Mouse (Mus musculus) heart, postnatal 0 days (tissue): ENCODE results near the gene Skil. TPM values are rescaled to one million over a fixed set of nuclear protein-coding genes. Genes with fewer than 3 reads are reported as not detected.
A peak's percentile ranks its signal among the peaks of the same experiment; 100 is the strongest.

ENCODE experiments used
- ATAC-seq: fragments of 200-750 bp; cut with Nextera tagmentation; 2 replicates; pipeline ENCODE4 v1.8.0; 2017; ENCODE audit warnings: low read depth, moderate number of reproducible peaks, moderate library complexity; ENCODE audit not compliant: insufficient read depth
- DNase-seq: peaks from one replicate; pipeline ENCODE4 v3.0.0-alpha.2; 2016; ENCODE audit warnings: low spot score
- H3K27ac ChIP-seq: fragments of 300-500 bp; sonication (generic); 2 replicates; pipeline ENCODE4 v1.5.1; 2014; ENCODE audit warnings: low read depth, mild to moderate bottlenecking
- H3K27me3 ChIP-seq: fragments of 300-500 bp; sonication (generic); 2 replicates; pipeline ENCODE4 v1.6.1; 2014; ENCODE audit warnings: low read length, mixed read lengths; ENCODE audit not compliant: control insufficient read depth, insufficient read depth
- H3K36me3 ChIP-seq: fragments of 300-500 bp; sonication (generic); replicated peaks from 2 replicates; pipeline ENCODE4 v1.6.1; 2014; ENCODE audit warnings: low read length, mixed read lengths; ENCODE audit not compliant: control insufficient read depth, insufficient read depth
- H3K4me1 ChIP-seq: fragments of 300-500 bp; sonication (generic); 2 replicates; pipeline ENCODE4 v1.6.1; 2014; ENCODE audit warnings: antibody characterized with exemption; ENCODE audit not compliant: control insufficient read depth, insufficient read depth
- H3K4me2 ChIP-seq: fragments of 300-500 bp; sonication (generic); 2 replicates; pipeline ENCODE4 v1.6.1; 2014; ENCODE audit warnings: low read depth, mild to moderate bottlenecking, low read length, moderate library complexity
- H3K4me3 ChIP-seq: fragments of 300-500 bp; sonication (generic); 2 replicates; pipeline ENCODE4 v1.5.1; 2014; ENCODE audit warnings: low read depth, low read length
- H3K9ac ChIP-seq: fragments of 300-500 bp; sonication (generic); replicated peaks from 2 replicates; pipeline ENCODE4 v1.6.1; 2014; ENCODE audit warnings: low read depth, low read length, mixed read lengths
- H3K9me3 ChIP-seq: fragments of 300-500 bp; sonication (generic); replicated peaks from 2 replicates; pipeline ENCODE4 v1.6.1; 2016; ENCODE audit warnings: low read length; ENCODE audit not compliant: control insufficient read depth
- CTCF ChIP-seq: IDR thresholded peaks from 2 replicates; pipeline ENCODE4 v1.5.1; 2016; ENCODE audit warnings: antibody characterized with exemption, control low read depth, low read depth
- EP300 ChIP-seq: IDR thresholded peaks from 2 replicates; pipeline ENCODE4 v1.6.1; 2016; ENCODE audit warnings: antibody characterized with exemption, low read depth
- WGBS: fragments of 180-500 bp; shearing (Covaris S2); extraction: QIAGEN DNeasy Blood & Tissue Kit; methylation state at CpG from one replicate; pipeline ENCODE4 v1.1.7; 2014; 5-methylcytosine and 5-hydroxymethylcytosine counted together
- polyA plus RNA-seq: library from polyadenylated mRNA; unstranded; fragments of >200 nt; fragmentation: Nextera tagmentation; extraction: Ambion mirVana; gene quantifications from 2 replicates; pipeline ENCODE4 v1.2.1, GENCODE M21; 2015
- total RNA-seq: library from RNA; depleted of rRNA; stranded (reverse); fragments of >200 nt; gene quantifications from 2 replicates; pipeline ENCODE4 v1.2.3, GENCODE M21; 2014; ENCODE audit warnings: low replicate concordance

Gene Skil
- total and polyA plus RNA-seq, 2 experiments from 2014 or later, result 10.7 to 13.1 TPM

DNA sequence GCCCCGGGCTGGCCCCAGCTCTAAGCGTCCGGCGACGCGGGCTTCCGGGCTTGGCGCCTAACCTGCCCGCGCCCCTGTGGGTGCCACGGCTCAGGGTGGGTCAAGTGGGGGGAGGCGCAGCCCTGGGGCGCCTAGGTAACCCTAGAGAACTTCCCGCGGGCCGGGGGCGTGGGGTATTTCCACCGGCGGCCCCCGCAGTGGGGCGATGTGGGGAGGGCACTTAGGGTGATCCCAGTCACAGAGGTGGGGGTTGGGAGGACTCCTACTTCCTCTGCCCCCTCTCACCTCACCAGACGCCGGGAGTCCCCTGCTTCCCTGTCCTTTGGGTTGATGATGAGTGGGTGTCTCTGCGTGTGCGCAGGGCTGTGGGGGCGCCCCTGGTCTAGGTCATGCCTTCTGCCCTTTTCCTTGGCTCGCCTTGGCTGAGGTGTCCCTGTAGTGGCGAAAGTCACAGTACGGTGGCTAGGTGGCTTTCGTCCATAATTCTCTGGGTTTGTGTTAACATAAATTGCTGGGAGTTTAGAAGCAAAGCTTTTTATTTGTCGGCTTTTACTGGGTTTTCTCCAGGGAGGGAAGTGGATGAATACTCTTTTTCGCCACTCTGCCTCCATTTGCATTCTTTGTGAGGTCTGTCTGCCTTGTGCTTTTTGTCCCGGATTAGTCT, 765 bp downstream of the Skil start:
- H3K36me3 ChIP-seq, result no peaks in the 10 kb centered on the region
- H3K4me3 ChIP-seq, result peak overlapping the region; percentile 95
- H3K9me3 ChIP-seq, result no peaks in the 10 kb centered on the region
- WGBS, result 1% methylated on average over 30 of the region's 33 CpGs
- H3K27ac ChIP-seq, result peak overlapping the region; percentile 98
- H3K9ac ChIP-seq, result peak overlapping the region; percentile 94
- peak overlapping the region; percentile 82 for H3K4me2 ChIP-seq
- H3K27me3 ChIP-seq, result no peaks in the 10 kb centered on the region
- ATAC-seq (no peak), DNase-seq (peak; percentile 13)
- TF ChIP-seq EP300 (no peak), CTCF (no peak)
- peaks cover 18% of the 10 kb centered on the region for H3K4me1 ChIP-seq

DNA sequence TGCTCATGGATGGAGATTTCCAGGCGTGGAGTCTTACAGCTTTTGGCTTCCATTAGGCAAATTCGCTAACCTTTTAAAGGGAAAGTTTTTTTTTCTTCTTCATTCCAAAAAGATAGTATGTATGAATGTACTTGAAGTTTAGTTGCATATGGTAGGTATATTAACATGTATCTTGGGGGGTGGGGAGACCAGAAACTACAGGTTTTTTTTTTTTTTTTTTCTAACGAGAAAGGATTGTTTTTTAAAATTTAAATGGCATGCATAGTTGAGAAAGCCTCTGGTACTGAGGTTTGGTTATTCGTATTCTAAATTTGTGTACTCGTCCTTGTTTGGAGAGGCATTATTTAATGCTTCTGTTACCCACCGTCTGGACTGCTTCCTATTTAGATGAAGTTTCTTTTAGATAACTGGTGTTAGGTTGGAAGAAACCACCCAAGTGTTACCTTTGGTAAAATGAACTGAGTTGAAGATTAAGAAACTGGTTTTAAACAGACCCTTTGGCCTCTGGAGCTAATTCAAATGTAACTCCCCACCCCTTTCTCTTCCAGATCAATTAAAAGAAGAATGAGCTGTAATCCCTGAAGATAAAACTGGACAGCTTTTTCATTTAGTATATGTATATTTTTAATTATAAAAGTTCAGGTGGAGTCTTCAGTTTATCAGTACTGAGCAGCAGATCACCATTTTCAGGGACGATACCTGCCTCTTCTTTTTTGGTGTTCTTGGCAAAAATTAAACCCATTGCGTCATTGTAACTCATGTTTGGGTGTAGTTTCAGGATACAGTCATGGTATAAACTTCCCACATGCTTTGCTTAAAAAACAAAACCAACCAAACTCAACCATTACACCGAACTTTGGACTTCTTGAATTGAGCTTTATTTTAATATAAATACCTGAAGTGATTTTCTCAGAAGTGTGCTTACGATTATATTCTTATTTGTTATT, 1.6 kb downstream of the Skil start:
- ATAC-seq (no peak), DNase-seq (no peak)
- Histone ChIP-seq H3K4me3 (peak overlapping the region; percentile 95), H3K9me3 (no peaks in the 10 kb centered on the region), H3K4me2 (peak overlapping the region; percentile 82), H3K9ac (peak overlapping the region; percentile 94), H3K27ac (peak overlapping the region; percentile 98), H3K4me1 (peaks cover 22% of the 10 kb centered on the region), H3K36me3 (no peaks in the 10 kb centered on the region), H3K27me3 (no peaks in the 10 kb centered on the region)
- WGBS, result 45% methylated on average over 10 of the region's 10 CpGs
- TF ChIP-seq EP300 (no peak), CTCF (no peak)

DNA sequence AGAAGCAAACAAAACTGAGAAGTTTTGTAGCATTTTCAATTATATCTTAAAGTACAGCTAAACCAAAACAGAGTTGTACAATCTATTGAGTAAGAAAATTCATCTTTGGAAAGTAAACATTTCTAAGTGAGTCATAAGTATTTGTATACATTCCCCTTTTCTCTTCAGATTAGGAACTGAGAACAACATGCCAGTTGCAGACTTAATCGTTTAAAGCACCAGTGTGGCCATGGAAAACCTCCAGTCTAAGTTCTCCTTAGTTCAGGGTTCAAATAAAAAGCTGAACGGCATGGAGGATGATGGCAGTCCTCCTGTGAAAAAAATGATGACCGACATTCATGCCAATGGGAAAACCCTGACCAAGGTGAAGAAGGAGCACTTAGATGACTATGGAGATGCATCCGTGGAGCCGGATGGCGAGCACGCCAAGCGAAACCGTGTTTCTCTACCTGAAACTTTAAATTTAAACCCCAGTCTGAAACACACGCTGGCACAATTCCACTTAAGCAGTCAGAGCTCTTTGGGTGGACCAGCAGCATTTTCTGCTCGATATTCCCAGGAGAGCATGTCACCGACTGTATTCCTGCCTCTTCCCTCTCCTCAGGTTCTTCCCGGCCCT, 2.4 kb downstream of the Skil start:
- peak overlapping the region; percentile 13; the same call in 1 of the 2 replicates for H3K4me2 ChIP-seq
- H3K9me3 ChIP-seq, result no peaks in the 10 kb centered on the region
- H3K9ac ChIP-seq, result no peak overlapping the region
- no peaks in the 10 kb centered on the region for H3K27me3 ChIP-seq
- H3K27ac ChIP-seq, result no peak overlapping the region
- H3K36me3 ChIP-seq, result no peaks in the 10 kb centered on the region
- ATAC-seq, result no peak
- 77% methylated on average over 13 of the region's 13 CpGs for WGBS
- H3K4me1 ChIP-seq, result peaks cover 22% of the 10 kb centered on the region
- H3K4me3 ChIP-seq, result no peak overlapping the region
- no peak for TF ChIP-seq EP300
- no peak for TF ChIP-seq CTCF
- DNase-seq, result no peak

DNA sequence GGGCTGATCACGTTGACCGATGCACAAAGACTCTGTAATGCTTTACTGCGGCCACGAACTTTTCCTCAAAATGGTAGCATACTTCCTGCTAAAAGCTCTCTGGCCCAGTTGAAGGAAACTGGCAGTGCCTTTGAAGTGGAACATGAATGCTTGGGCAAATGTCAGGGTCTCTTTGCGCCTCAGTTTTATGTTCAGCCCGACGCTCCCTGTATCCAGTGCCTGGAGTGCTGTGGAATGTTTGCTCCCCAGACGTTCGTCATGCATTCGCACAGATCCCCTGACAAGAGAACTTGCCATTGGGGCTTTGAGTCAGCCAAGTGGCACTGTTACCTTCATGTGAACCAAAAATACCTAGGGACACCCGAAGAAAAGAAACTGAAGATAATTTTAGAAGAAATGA, 3.1 kb downstream of the Skil start:
- no peak overlapping the region for H3K27ac ChIP-seq
- no peak for TF ChIP-seq CTCF
- H3K9me3 ChIP-seq, result no peaks in the 10 kb centered on the region
- WGBS, result 57% methylated on average over 11 of the region's 11 CpGs
- H3K4me3 ChIP-seq, result no peak overlapping the region
- H3K36me3 ChIP-seq, result no peaks in the 10 kb centered on the region
- peak overlapping the region; percentile 13; the same call in 1 of the 2 replicates for H3K4me2 ChIP-seq
- no peak overlapping the region for H3K9ac ChIP-seq
- no peak for ATAC-seq
- no peaks in the 10 kb centered on the region for H3K27me3 ChIP-seq
- DNase-seq, result no peak
- peaks cover 21% of the 10 kb centered on the region for H3K4me1 ChIP-seq

DNA sequence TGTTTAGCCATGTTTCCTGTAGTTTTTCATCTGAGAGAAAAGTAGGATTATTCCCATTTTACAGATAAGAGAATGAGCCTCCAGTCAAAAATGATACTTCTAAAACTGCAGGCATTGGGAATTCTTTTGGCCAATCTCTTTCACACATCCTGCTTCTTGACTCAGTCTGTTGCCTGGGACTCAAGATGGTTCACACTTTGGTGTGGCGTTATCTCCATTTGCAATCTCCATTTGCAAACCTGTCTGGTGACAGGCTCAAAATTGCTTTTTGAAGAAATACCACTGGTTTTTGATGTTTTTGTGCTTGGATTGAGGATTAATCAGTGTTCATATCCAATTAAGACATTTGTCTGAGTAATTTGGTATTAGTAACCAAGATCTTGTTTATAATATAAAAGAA, 3.7 kb downstream of the Skil start:
- WGBS, result 90% methylated on average over 1 of the region's 1 CpGs
- no peak overlapping the region for H3K27ac ChIP-seq
- no peaks in the 10 kb centered on the region for H3K9me3 ChIP-seq
- DNase-seq (no peak), ATAC-seq (no peak)
- peaks cover 18% of the 10 kb centered on the region for H3K4me1 ChIP-seq
- H3K27me3 ChIP-seq, result no peaks in the 10 kb centered on the region
- no peak overlapping the region for H3K4me3 ChIP-seq
- peak overlapping the region; percentile 24; the same call in 1 of the 2 replicates for H3K4me2 ChIP-seq
- no peaks in the 10 kb centered on the region for H3K36me3 ChIP-seq
- H3K9ac ChIP-seq, result no peak overlapping the region
- no peak for TF ChIP-seq EP300
- no peak for TF ChIP-seq CTCF
